Mouse (Mus musculus) right cerebral cortex, adult 18-20 months (tissue): ENCODE data around the gene Slc24a2.

ENCODE experiments used
- DNase-seq: peaks from one replicate; pipeline ENCODE4 v3.0.0; 2022; ENCODE audit warnings: mixed read lengths

The Slc24a2 gene

GRCm38 (mm10) chr4:87229960-87230551 lies at the start of gene Slc24a2:
TSS of gene Slc24a2 (minus strand) at chr4:87230477.
- peak; percentile 81 for DNase-seq

DNA sequence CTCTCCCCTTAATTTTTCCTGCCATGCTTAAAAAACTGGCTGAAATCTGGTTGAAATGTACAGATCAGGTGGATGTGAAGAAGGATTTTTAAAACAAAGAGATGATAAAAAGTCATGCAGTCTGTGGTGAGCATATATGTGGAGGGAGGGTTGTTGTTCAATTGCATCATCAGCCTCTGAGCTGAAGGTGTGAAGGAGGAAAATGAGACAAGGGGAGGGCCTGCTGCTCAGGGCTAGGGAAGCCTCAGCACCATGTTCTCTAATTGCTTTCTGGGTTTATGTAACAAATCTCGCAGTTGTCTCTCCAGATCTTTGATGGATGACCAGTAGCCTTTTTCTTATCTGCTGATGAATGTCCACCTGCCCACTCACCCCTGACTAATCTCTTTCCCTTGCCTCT lies 44.5 kb upstream of the Slc24a2 start:
- DNase-seq: no peak

DNA sequence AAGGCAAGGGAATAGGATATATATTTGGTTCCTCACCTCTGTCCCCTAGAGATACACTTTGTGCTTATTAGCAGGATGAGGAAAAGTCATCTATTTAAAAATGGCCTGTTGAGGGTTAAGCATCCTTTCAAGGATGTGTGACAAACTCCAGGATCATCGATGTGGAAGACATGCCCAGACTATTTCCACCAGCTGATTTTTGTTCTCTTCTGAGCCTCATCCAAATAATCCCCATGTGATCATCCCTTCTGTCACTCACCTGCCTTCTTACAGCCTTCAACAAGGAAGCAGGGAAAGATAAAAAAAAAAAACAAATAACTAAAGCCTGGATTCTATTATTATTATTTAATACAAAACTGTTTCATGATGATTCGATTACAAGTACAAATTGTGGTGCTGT lies 44.0 kb upstream of the Slc24a2 start:
- DNase-seq: no peak

GRCm38 (mm10) chr4:87273476-87273875 lies 43.2 kb upstream of the Slc24a2 start:
- peak; percentile 87 for DNase-seq

GRCm38 (mm10) chr4:87229224-87229959 lies 885 bp downstream of the Slc24a2 start:
- no peak for DNase-seq

DNA sequence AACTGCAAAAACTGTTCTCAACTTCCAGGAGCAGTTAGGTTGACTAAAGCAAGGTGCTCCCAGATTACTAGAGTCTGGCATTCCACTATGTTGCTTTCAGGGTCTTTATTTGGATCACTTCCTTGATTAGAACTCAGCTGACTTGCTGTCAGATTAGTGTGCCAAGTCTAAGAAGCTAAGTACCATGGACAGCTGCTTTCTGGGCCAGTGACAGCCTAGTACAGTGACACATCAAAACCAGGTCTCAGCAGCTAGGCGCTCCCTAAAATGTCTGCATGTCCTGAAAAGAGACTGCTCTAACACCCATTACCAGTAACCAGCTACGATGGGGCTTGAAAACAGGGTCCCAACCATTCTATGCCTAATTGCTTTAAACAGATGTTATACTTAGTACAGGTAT lies 8.7 kb downstream of the Slc24a2 start:
- no peak for DNase-seq

DNA sequence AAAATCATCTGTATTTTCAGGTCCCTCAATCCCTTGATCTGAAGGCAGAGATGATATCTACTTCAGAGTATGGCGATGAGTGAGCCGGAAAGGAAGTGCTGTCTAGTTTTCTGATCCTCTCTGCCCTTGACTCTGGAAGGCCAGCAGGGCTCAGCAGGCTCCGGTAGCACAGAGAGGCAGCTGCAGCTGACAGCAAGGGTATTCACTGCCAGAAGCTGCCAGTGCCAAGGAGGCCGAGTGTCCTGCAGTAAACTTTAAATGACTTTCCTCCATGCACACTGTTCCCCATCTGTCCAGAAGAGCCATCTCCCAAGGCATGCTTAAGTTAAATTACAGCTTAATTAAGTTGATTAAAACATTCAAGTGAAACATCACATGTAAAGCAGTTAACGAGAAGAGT lies 12.1 kb downstream of the Slc24a2 start:
- no peak for DNase-seq

- no peak for DNase-seq
Measured at GRCm38 (mm10) chr4:87211344-87211978, 18.8 kb downstream of the Slc24a2 start.

- DNase-seq: no peak
Measured at GRCm38 (mm10) chr4:87210533-87210932, 19.7 kb downstream of the Slc24a2 start.

DNA sequence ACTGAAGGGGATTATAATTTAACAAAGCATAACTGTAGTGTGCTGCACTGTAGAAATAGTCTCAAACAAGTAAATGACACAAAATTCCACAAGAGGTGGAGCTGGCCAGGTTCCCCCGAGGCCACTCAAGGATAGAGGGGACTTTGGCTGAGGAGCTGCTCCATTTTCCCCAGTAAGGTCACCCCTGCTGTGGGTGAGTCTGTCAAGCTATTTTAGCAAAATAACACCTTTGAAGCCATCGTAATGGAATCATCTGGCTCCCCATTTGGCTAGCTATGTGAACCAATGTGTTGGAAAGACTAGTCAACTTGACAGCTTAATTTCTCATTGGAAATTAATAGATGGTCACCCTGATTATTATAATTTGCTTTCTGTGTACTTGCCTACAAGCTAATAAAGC lies 28.2 kb downstream of the Slc24a2 start:
- no peak for DNase-seq

DNA sequence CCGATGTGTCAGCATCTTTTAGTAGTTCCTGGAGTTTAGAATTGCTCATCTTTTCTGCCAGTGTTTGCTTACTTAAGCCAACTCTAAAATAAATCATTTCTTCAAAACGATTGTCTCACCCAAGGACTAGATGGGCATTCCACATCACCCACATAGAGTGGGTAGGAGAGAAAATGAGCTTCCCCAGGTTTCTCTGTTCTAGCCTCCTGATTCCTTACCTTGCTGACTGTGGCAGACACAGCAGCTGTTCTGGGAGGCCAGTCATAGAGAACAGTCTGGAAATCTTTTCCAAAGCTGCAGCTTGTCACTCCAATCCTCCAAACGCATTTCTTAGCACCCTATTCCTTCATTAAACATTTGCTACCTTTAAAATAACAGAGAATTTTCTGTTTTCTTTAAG lies 29.0 kb downstream of the Slc24a2 start:
- no peak for DNase-seq

GRCm38 (mm10) chr4:87184147-87184930 lies 45.9 kb downstream of the Slc24a2 start:
- no peak for DNase-seq

- DNase-seq: no peak
Measured at GRCm38 (mm10) chr4:87177116-87177515, 53.2 kb downstream of the Slc24a2 start.

DNA sequence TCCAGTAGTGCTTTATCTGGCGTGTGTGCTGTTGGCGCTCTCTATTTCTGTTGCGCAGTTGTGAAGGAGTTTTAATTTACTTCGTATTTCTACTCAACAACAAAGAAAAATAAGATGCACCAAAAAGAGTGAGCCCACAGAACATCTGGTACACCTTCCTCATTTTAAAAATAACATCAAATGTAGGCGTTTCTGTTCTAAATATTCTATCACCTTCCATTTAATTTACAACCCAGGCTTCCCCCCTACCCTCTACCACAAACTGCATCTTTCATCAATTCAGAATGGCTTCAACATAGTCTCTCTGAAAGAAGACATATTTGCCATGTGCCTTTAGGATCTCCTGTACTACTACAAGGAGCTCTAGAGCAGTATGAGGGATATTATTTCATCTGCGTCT lies 66.3 kb downstream of the Slc24a2 start:
- DNase-seq: no peak

DNA sequence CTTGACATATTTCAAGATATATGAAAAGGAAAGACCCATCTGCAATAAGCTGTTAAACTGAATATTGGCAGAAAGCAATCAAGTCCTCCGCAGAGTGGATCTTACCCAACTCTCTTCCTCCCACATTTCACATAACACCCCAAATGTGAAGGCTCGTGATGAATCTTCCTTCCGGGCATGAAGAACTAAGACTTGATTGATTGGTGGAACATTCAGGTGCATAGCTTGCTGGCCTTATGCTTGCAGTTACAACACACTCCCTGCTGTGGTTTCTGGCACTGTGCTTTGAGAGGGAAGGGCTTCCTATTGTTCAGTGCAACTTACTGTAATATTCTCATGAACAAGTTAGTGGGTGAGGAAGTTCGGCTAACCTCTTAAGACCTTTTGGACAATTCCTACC lies 72.2 kb downstream of the Slc24a2 start:
- DNase-seq: peak; percentile 33

- DNase-seq: peak; percentile 74
Measured at GRCm38 (mm10) chr4:87151990-87152389, 78.3 kb downstream of the Slc24a2 start.

DNA sequence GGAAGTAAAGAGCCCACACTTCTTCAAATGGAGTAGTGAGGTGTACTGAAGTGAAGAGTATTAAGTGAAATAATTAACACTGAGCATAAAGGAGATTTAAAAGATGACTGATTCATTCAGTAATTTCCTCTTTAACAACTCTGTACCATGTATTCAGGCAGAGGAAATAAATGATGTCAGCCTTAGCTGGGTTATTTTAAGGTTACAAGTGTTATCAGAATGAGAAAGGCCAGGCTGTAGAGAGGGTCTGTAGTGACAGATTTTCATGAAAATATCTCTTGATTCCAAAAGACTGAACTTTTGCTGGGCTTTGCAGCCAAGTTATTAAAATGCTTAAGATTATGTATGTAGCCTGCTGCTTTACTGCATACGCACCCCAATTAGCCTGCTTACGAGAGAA lies 80.7 kb downstream of the Slc24a2 start:
- no peak for DNase-seq

- peak; percentile 52 for DNase-seq
Measured at GRCm38 (mm10) chr4:87141590-87142365, 88.5 kb downstream of the Slc24a2 start.

DNA sequence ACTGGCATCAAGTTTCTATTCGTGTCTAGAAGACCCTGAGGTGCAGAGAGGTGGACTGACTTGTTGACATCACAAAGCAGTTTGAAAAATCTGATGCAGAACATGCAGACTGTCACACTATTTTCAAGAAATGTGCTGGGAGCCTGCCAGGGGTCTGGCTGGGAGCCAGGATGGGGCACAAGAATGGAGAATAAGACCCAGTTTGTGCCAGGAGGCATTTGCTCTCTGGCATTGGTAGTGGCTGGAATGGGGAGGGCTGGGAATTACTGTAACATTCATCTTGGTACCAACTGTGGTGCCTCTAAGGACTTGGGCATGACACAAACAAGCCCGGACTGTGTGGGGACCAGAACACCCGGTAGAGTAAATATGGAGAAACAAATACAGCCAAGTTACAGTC lies 89.4 kb downstream of the Slc24a2 start:
- peak; percentile 42 for DNase-seq

DNA sequence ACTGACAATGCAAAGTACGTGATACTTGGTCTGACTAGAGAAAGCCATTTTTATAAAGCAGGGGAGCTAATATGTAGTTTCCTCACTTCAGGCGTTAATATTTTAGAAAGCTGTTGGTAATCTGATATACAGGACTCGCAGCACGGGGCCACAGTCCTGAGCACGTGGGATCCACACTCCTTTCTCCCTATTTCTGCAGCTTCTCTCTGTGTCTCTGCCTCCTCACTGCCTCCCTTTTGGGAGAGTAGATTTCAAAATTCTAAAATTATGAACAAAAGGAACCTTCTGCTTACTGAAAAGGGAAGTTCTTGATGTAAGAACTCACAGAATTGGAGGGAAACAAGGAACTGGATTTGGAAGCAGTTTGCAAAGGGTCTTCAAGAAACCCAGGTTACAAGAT lies 97.8 kb downstream of the Slc24a2 start:
- DNase-seq: no peak

DNA sequence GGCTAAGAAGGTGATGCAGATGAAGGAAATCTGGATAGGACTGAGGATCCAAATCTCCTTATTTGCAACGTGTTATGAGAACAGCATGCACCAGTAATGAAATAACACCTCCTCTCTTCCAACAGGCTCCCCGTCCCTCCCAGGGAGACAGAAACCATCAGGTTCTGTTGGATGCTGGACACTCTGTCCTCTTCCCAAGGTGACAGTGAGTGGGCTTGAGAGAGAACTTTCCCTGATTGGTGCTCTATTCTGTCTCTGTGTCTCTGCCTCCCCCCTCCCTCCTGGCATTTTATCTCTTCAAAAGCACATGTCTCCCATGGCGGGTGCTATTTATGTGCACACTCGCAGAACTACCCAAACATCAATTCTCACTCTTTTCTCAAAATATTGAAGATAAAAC lies 103.5 kb downstream of the Slc24a2 start:
- peak; percentile 78 for DNase-seq

DNA sequence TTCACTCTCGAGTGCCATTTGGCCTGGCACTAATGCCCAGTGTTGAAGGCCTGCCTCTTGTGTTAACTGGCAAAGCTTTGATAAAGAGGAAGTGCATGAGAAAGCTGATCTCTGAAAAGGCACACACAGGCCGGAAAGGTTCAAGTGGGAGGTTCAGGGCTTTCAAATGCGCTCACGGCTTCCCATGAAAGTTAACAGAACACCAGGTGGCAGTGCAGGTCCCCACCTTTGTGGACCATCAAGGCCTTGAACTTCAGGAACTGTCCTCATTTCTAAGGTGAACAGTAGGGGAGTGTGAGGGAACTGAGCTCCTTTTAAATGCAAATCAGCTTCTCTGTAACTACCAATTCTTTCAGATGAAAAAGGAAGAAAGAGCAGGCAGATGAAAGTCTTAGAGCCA lies 110.5 kb downstream of the Slc24a2 start:
- no peak for DNase-seq

DNA sequence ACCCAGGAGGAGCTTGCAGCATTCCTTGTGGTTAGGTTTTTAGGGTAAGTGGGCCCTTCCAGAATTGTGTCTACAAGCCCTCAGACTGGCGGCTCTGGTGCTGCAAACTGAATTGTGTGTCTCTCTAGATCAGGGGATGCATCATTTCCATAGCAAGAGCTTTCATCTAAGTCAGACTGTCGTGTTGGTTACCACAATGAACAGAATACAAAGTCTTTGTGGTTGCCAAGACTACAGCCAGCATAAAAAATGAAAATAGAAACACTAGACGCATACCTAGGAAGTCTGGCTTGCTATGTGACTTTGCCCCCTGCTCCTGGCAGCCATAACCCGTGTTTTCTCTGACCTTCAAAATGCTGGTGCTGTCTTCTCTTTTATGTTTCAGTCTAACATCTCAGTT lies 114.6 kb downstream of the Slc24a2 start:
- DNase-seq: no peak
